Mouse (Mus musculus) C2C12 (cell line): ENCODE data around the gene Tsfm.
A peak's percentile ranks its signal among the peaks of the same experiment; 100 is the strongest.

Source experiments
- CEBPB ChIP-seq: IDR thresholded peaks from one replicate; pipeline ENCODE4 v1.6.1; 2011; ENCODE audit warnings: low read depth, mild to moderate bottlenecking, control low read depth, moderate library complexity
- CTCF ChIP-seq: IDR thresholded peaks from one replicate; pipeline ENCODE4 v1.5.1; 2011; ENCODE audit not compliant: control insufficient read depth, insufficient read depth, insufficient read length
- FOSL1 ChIP-seq: IDR thresholded peaks from one replicate; pipeline ENCODE4 v1.8.0; 2011; ENCODE audit warnings: mild to moderate bottlenecking, low read length; ENCODE audit not compliant: poor library complexity, insufficient read depth, severe bottlenecking
- MAX ChIP-seq: IDR thresholded peaks from one replicate; pipeline ENCODE4 v1.6.1; 2011; ENCODE audit warnings: mild to moderate bottlenecking, control low read depth
- MYOD1 ChIP-seq: IDR thresholded peaks from one replicate; pipeline ENCODE4 v1.6.1; 2011; ENCODE audit warnings: low read depth; ENCODE audit not compliant: control insufficient read depth, insufficient read length
- MYOG ChIP-seq: IDR thresholded peaks from one replicate; pipeline ENCODE4 v1.6.1; 2011; ENCODE audit not compliant: control insufficient read depth, insufficient read length; ENCODE audit errors: extremely low read depth
- USF1 ChIP-seq: IDR thresholded peaks from one replicate; pipeline ENCODE4 v1.6.1; 2011; ENCODE audit warnings: low read depth, mild to moderate bottlenecking, control low read depth, moderate library complexity

DNA sequence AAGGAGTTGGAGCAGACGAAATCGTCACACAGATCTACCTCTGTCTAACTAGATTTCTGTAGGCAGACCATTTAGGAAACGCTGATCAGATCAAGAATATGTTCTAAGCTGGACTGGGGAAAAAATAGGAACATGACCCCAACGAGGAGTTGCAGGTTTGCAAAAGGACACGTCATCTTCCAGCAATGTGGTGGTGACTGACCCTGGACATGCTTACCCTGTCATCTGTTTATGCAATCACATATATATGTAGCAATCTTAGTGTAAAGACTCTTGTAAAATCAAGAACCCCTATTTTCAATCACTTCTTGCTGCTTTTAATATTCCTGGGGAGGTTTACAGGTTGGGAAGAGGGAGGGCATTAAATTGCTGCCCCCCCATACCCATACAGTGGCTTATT, 31.9 kb upstream of the Tsfm start:
- no peak for TF ChIP-seq MYOD1
- TF ChIP-seq MYOG = no peak
- TF ChIP-seq CTCF = no peak
- peak; percentile 75 for TF ChIP-seq CEBPB
- no peak for TF ChIP-seq MAX
- no peak for TF ChIP-seq USF1
- TF ChIP-seq FOSL1 = no peak
